Mouse (Mus musculus): ENCODE measurements at regions not wholly inside any gene's neighbourhood (a gene's known extent, or its start where the extent isn't known, plus 50 kb on each side); places are given as distances from the start of the nearest gene placed in this dataset.

GRCm38 (mm10) chr11:82668026-82668425, 96.1 kb downstream of the Cct6b start:
- Histone ChIP-seq H3K36me3 (ENCODE audit: control insufficient read depth, insufficient read depth, low read length) (no peaks in the 10 kb centered on the region), H3K27ac (ENCODE audit: low read depth) (no peak overlapping the region), H3K9ac (ENCODE audit: low read length) (no peak overlapping the region), H3K4me3 (ENCODE audit: low read depth, low read length) (no peak overlapping the region), H3K9me3 (ENCODE audit: control insufficient read depth, low read length) (no peaks in the 10 kb centered on the region), H3K27me3 (replicated peaks; ENCODE audit: control insufficient read depth, insufficient read depth, low read length) (no peaks in the 10 kb centered on the region), H3K4me2 (ENCODE audit: low read length) (no peak overlapping the region), H3K4me1 (replicated peaks; ENCODE audit: control insufficient read depth, insufficient read depth, low read length) (no peaks in the 10 kb centered on the region)
- WGBS, result 80% methylated on average over 1 of the region's 1 CpGs
- DNase-seq (ENCODE audit: low spot score) (no peak), ATAC-seq (replicated peaks; ENCODE audit: low FRiP score, low TSS enrichment, low read depth) (no peak)

DNA sequence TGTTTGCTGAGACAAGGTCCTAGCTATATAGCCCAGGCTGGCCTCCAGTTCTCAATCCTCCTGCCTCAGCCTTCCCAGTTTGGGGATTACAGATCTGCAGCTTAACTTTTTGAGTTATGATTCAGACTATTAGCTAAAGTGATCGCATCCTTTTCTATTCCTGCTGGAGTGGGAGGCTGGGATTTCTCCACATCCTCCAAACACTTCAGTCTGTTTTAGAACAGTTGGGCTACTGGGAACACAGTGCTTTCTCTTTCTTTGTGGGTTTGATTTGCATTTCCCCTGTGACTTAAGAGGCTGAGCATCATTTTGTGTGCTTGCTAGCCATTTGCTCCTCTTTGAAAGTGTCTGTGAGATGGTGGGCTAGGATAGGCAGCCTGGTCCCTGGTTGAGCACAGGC, 100.0 kb downstream of the Cct6b start:
- H3K27me3 ChIP-seq (replicated peaks; ENCODE audit: control insufficient read depth, insufficient read depth, low read length), result no peaks in the 10 kb centered on the region
- no peaks in the 10 kb centered on the region for H3K4me1 ChIP-seq (replicated peaks; ENCODE audit: control insufficient read depth, insufficient read depth, low read length)
- H3K36me3 ChIP-seq (ENCODE audit: control insufficient read depth, insufficient read depth, low read length), result no peaks in the 10 kb centered on the region
- ATAC-seq (replicated peaks; ENCODE audit: low FRiP score, low TSS enrichment, low read depth) (no peak), DNase-seq (ENCODE audit: low spot score) (no peak)
- no peak overlapping the region for H3K9ac ChIP-seq (ENCODE audit: low read length)
- H3K27ac ChIP-seq (ENCODE audit: low read depth), result no peak overlapping the region
- 77% methylated on average over 1 of the region's 1 CpGs for WGBS
- H3K4me3 ChIP-seq (ENCODE audit: low read depth, low read length), result no peak overlapping the region
- H3K4me2 ChIP-seq (ENCODE audit: low read length), result no peak overlapping the region
- no peaks in the 10 kb centered on the region for H3K9me3 ChIP-seq (ENCODE audit: control insufficient read depth, low read length)

DNA sequence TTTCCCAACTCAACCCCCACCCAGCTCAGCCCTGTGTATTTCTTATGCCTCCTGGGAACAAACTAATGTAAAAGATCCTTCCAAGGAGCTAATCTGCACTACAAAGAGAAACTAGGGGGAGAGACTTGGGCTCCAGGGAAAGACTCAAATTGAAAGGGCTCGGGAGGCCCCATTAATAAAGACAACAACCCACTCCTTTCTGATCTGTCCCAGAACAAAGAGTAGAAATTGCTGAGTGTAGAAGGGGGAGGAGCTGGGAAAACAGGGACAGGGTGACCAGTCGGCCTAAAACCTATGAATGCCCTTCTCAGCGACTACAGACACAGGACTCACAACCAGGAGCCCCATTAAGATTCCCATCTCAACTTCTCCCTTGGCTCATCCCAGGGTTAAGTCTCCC, 102.0 kb downstream of the Cct6b start:
- no peak overlapping the region for H3K4me3 ChIP-seq (ENCODE audit: low read depth, low read length)
- H3K4me2 ChIP-seq (ENCODE audit: low read length), result no peak overlapping the region
- H3K36me3 ChIP-seq (ENCODE audit: control insufficient read depth, insufficient read depth, low read length), result no peaks in the 10 kb centered on the region
- no peaks in the 10 kb centered on the region for H3K27me3 ChIP-seq (replicated peaks; ENCODE audit: control insufficient read depth, insufficient read depth, low read length)
- no peak for ATAC-seq (replicated peaks; ENCODE audit: low FRiP score, low TSS enrichment, low read depth)
- WGBS, result 25% methylated on average over 3 of the region's 3 CpGs
- H3K4me1 ChIP-seq (replicated peaks; ENCODE audit: control insufficient read depth, insufficient read depth, low read length), result no peaks in the 10 kb centered on the region
- no peak overlapping the region for H3K27ac ChIP-seq (ENCODE audit: low read depth)
- no peak overlapping the region for H3K9ac ChIP-seq (ENCODE audit: low read length)
- no peak for DNase-seq (ENCODE audit: low spot score)
- no peaks in the 10 kb centered on the region for H3K9me3 ChIP-seq (ENCODE audit: control insufficient read depth, low read length)

DNA sequence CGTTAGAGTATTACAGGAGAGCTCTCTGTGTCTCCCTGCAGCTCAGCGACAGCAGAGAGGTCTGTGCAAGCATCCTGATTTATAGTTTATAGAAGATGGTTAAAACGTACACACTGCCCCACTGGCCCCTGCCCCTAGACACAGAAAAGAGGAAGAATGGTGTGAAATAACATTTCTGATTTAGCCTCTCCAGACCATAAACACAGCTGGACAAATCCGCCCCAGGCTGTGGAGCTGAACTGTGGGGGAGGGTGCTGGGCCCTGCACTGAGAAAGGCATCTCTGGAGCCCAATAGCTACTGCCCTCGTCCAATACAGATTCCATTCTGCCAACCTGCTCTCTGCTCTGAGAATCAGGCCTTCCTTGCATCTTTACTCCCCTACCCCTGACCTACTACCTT, 112.4 kb downstream of the Cct6b start:
- ATAC-seq (replicated peaks; ENCODE audit: low FRiP score, low TSS enrichment, low read depth), result no peak
- WGBS, result 10% methylated on average over 5 of the region's 5 CpGs

GRCm38 (mm10) chr11:82638513-82638912, 125.6 kb downstream of the Cct6b start:
- 28% methylated on average over 4 of the region's 4 CpGs for WGBS

More for the DNA sequence above, 112.4 kb downstream of the Cct6b start:
- no peak for DNase-seq (ENCODE audit: low spot score)
- Histone ChIP-seq H3K9ac (ENCODE audit: low read length) (no peak overlapping the region), H3K4me3 (ENCODE audit: low read depth, low read length) (no peak overlapping the region), H3K36me3 (ENCODE audit: control insufficient read depth, insufficient read depth, low read length) (no peaks in the 10 kb centered on the region), H3K27ac (ENCODE audit: low read depth) (no peak overlapping the region), H3K9me3 (ENCODE audit: control insufficient read depth, low read length) (no peaks in the 10 kb centered on the region), H3K4me1 (replicated peaks; ENCODE audit: control insufficient read depth, insufficient read depth, low read length) (peaks cover 5% of the 10 kb centered on the region; the same call in 1 of the 2 replicates), H3K27me3 (replicated peaks; ENCODE audit: control insufficient read depth, insufficient read depth, low read length) (no peaks in the 10 kb centered on the region), H3K4me2 (ENCODE audit: low read length) (no peak overlapping the region)

GRCm38 (mm10) chr11:82632191-82632590, 131.9 kb downstream of the Cct6b start:
- DNase-seq (ENCODE audit: low spot score) (no peak), ATAC-seq (replicated peaks; ENCODE audit: low FRiP score, low TSS enrichment, low read depth) (no peak)
- Histone ChIP-seq H3K27me3 (replicated peaks; ENCODE audit: control insufficient read depth, insufficient read depth, low read length) (no peaks in the 10 kb centered on the region), H3K9ac (ENCODE audit: low read length) (no peak overlapping the region), H3K4me1 (replicated peaks; ENCODE audit: control insufficient read depth, insufficient read depth, low read length) (no peaks in the 10 kb centered on the region), H3K4me2 (ENCODE audit: low read length) (no peak overlapping the region), H3K9me3 (ENCODE audit: control insufficient read depth, low read length) (no peaks in the 10 kb centered on the region), H3K27ac (ENCODE audit: low read depth) (no peak overlapping the region), H3K4me3 (ENCODE audit: low read depth, low read length) (no peak overlapping the region), H3K36me3 (ENCODE audit: control insufficient read depth, insufficient read depth, low read length) (no peaks in the 10 kb centered on the region)
- WGBS, result 91% methylated on average over 1 of the region's 1 CpGs

More at GRCm38 (mm10) chr11:82638513-82638912, 125.6 kb downstream of the Cct6b start:
- H3K27me3 ChIP-seq (replicated peaks; ENCODE audit: control insufficient read depth, insufficient read depth, low read length), result no peaks in the 10 kb centered on the region
- ATAC-seq (replicated peaks; ENCODE audit: low FRiP score, low TSS enrichment, low read depth) (0 out of 2 replicates have a peak, but pooled peaks have one; percentile 62), DNase-seq (ENCODE audit: low spot score) (no peak)
- H3K9ac ChIP-seq (ENCODE audit: low read length), result no peak overlapping the region
- no peak overlapping the region for H3K27ac ChIP-seq (ENCODE audit: low read depth)
- H3K4me2 ChIP-seq (ENCODE audit: low read length), result no peak overlapping the region
- H3K4me1 ChIP-seq (replicated peaks; ENCODE audit: control insufficient read depth, insufficient read depth, low read length), result peaks cover 5% of the 10 kb centered on the region; the same call in 1 of the 2 replicates
- no peaks in the 10 kb centered on the region for H3K9me3 ChIP-seq (ENCODE audit: control insufficient read depth, low read length)
- H3K4me3 ChIP-seq (ENCODE audit: low read depth, low read length), result no peak overlapping the region
- H3K36me3 ChIP-seq (ENCODE audit: control insufficient read depth, insufficient read depth, low read length), result no peaks in the 10 kb centered on the region

- H3K27ac ChIP-seq (ENCODE audit: low read depth), result no peak overlapping the region
- H3K4me3 ChIP-seq (ENCODE audit: low read depth, low read length), result no peak overlapping the region
- H3K9ac ChIP-seq (ENCODE audit: low read length), result no peak overlapping the region
- H3K36me3 ChIP-seq (ENCODE audit: control insufficient read depth, insufficient read depth, low read length), result no peaks in the 10 kb centered on the region
- 28% methylated on average over 4 of the region's 4 CpGs for WGBS
- no peaks in the 10 kb centered on the region for H3K4me1 ChIP-seq (replicated peaks; ENCODE audit: control insufficient read depth, insufficient read depth, low read length)
- no peak overlapping the region for H3K4me2 ChIP-seq (ENCODE audit: low read length)
- ATAC-seq (replicated peaks; ENCODE audit: low FRiP score, low TSS enrichment, low read depth), result no peak
- H3K9me3 ChIP-seq (ENCODE audit: control insufficient read depth, low read length), result no peaks in the 10 kb centered on the region
- no peaks in the 10 kb centered on the region for H3K27me3 ChIP-seq (replicated peaks; ENCODE audit: control insufficient read depth, insufficient read depth, low read length)
- DNase-seq (ENCODE audit: low spot score), result no peak
Measured at GRCm38 (mm10) chr11:82631387-82631786, 132.7 kb downstream of the Cct6b start.

- H3K4me2 ChIP-seq (ENCODE audit: low read length), result no peak overlapping the region
- WGBS, result 46% methylated on average over 7 of the region's 7 CpGs
- ATAC-seq (replicated peaks; ENCODE audit: low FRiP score, low TSS enrichment, low read depth), result no peak
- no peak overlapping the region for H3K4me3 ChIP-seq (ENCODE audit: low read depth, low read length)
- DNase-seq (ENCODE audit: low spot score), result no peak
- no peaks in the 10 kb centered on the region for H3K36me3 ChIP-seq (ENCODE audit: control insufficient read depth, insufficient read depth, low read length)
- H3K27ac ChIP-seq (ENCODE audit: low read depth), result no peak overlapping the region
- H3K4me1 ChIP-seq (replicated peaks; ENCODE audit: control insufficient read depth, insufficient read depth, low read length), result no peaks in the 10 kb centered on the region
- no peaks in the 10 kb centered on the region for H3K9me3 ChIP-seq (ENCODE audit: control insufficient read depth, low read length)
- no peaks in the 10 kb centered on the region for H3K27me3 ChIP-seq (replicated peaks; ENCODE audit: control insufficient read depth, insufficient read depth, low read length)
- no peak overlapping the region for H3K9ac ChIP-seq (ENCODE audit: low read length)
Measured at GRCm38 (mm10) chr11:82626501-82627111, 137.5 kb downstream of the Cct6b start.

DNA sequence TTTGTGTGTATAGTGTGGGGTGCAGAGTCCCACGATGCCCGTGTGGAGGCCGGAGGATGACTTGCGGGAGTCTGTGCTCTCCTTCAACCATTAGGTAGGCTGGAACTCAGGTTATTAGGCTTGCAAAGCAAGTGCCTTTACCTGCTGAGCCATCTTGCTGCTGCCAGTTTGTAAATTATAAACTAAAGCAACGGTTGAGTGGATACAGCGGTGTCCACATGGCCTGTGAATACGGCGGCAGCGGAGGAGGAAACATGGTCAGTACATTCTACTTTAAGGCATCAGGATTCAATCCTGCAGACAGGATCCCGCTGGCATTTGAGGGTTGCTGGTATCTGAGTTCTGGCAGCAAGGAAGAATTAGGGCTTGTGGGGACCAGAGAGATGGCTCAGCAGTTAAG, 143.1 kb downstream of the Cct6b start:
- 83% methylated on average over 10 of the region's 10 CpGs for WGBS
- Histone ChIP-seq H3K9me3 (ENCODE audit: control insufficient read depth, low read length) (no peaks in the 10 kb centered on the region), H3K27ac (ENCODE audit: low read depth) (no peak overlapping the region), H3K27me3 (replicated peaks; ENCODE audit: control insufficient read depth, insufficient read depth, low read length) (0 out of 2 replicates have a peak, but pooled peaks cover 7% of the 10 kb centered on the region), H3K36me3 (ENCODE audit: control insufficient read depth, insufficient read depth, low read length) (no peaks in the 10 kb centered on the region), H3K4me2 (ENCODE audit: low read length) (no peak overlapping the region), H3K9ac (ENCODE audit: low read length) (no peak overlapping the region), H3K4me1 (replicated peaks; ENCODE audit: control insufficient read depth, insufficient read depth, low read length) (no peaks in the 10 kb centered on the region), H3K4me3 (ENCODE audit: low read depth, low read length) (no peak overlapping the region)
- ATAC-seq (replicated peaks; ENCODE audit: low FRiP score, low TSS enrichment, low read depth) (no peak), DNase-seq (ENCODE audit: low spot score) (no peak)
